Mouse (Mus musculus) heart, postnatal 36 days (tissue): ENCODE data around the gene Slc46a2. TPM values are rescaled to one million over a fixed set of nuclear protein-coding genes. Genes with fewer than 3 reads are reported as not detected.

Source experiments
- DNase-seq, 2 experiments: peaks; one replicate each; pipeline ENCODE4 v3.0.0; 2021 to 2022
- intact Hi-C: fragments of 180-260 bp; cut with DNase I; formaldehyde crosslinking; loops from one replicate; pipeline ENCODE4 v1.15.1; 2025
- total RNA-seq, 2 experiments: library from RNA; stranded (reverse); gene quantifications; 2 replicates each; pipeline ENCODE4 v1.2.3; 2021

Gene Slc46a2
- total RNA-seq = under 1 TPM in 1 of 2 experiments, not detected in 1; 0.16 TPM

GRCm38 (mm10) chr4:59914608-59915403 is at the start of gene Slc46a2:
TSS of gene Slc46a2 (minus strand) at chr4:59915056.
- intact Hi-C loops = no loop called here

GRCm38 (mm10) chr4:59963405-59964344 is 48.8 kb upstream of the Slc46a2 start, which contains the start of gene Mup6:
TSS of gene Mup6 (plus strand) at chr4:59964294.
- DNase-seq = no peak
- intact Hi-C loops = no loop called here

More at GRCm38 (mm10) chr4:59914608-59915403, at the start of gene Slc46a2:
- DNase-seq = no peak

- no peak for DNase-seq
- intact Hi-C loops = no loop called here
Observed at GRCm38 (mm10) chr4:59960610-59961009, 45.8 kb upstream of the Slc46a2 start, which contains the start of gene Mup4. TSS of gene Mup4 (minus strand) at chr4:59960710.

- intact Hi-C loops = no loop called here
- no peak for DNase-seq
Observed at GRCm38 (mm10) chr4:59937543-59937942, 22.7 kb upstream of the Slc46a2 start.

- no peak for DNase-seq
- intact Hi-C loops = no loop called here
Observed at GRCm38 (mm10) chr4:59932505-59933281, 17.8 kb upstream of the Slc46a2 start.

DNA sequence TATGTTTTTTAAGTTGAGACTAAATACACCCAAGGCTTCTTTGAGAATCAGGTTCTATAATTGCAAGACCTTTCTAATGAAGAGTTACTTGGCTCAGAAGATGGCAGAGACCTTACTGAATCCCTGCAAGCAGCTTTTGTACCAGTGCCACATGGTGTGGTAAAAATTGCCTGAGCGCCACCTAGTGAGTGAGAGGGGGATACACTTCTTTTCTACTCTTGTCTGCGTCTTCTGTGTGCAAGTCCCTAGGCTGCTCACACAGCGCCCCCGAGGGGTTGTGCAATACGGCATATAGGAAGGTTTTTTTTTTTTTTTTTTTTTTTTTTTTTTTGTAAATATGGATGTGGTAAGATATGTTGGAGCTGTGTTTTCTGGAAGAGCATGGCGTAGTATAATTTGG is 13.5 kb upstream of the Slc46a2 start:
- intact Hi-C loops = loop anchor here (1.0 kb wide), 1 partner anchor 140 kb away; no protein-coding TSS in a partner anchor
- peak; percentile 48 to 57 for DNase-seq

GRCm38 (mm10) chr4:59927666-59928065 is 12.8 kb upstream of the Slc46a2 start:
- intact Hi-C loops = loop anchor here (1.0 kb wide), 1 partner anchor 139 kb away; no protein-coding TSS in a partner anchor
- DNase-seq = no peak

DNA sequence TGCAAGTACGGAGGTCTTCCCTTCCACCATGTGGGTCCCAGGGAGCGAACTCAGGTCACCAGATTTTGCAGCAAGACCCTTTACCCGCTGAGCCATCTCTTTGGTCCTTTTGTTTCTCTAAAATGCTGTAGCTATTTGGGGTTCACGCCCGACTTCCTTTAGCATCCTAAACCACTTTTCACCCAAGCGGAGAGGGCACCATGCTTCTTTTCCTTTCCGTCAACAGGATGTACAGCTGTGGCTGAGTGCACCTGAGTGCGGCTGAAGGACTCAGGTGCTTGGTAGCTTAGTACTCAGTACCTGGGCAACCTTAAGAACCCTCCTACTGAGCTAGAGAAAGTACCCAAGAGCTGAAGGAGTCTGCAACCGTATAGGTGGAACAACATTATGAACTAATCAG is 10.2 kb upstream of the Slc46a2 start:
- intact Hi-C loops = no loop called here
- DNase-seq = no peak

- DNase-seq = no peak
- intact Hi-C loops = no loop called here
Observed at GRCm38 (mm10) chr4:59917966-59918365, 3.1 kb upstream of the Slc46a2 start.

DNA sequence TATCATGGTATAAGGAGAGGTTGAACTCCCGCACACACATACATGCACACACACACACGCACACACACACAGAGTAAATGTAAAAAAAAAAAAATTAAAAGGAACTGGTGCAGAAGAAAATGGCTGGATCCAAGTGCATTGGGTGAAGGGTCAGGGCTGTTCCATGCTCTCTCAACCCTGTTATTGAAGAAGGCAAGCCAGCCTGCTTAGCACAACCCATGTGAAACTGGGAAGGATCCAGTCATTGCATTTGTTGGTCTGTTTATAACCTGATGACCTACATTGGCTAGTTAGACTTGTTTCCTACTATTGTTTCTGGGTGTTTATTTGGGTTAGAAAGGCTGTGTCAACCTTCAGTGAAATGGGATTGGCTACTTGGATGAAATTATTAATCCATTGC is 6.1 kb downstream of the Slc46a2 start:
- DNase-seq = no peak
- intact Hi-C loops = no loop called here

GRCm38 (mm10) chr4:59907657-59908230 is 7.1 kb downstream of the Slc46a2 start:
- DNase-seq = no peak
- intact Hi-C loops = no loop called here

DNA sequence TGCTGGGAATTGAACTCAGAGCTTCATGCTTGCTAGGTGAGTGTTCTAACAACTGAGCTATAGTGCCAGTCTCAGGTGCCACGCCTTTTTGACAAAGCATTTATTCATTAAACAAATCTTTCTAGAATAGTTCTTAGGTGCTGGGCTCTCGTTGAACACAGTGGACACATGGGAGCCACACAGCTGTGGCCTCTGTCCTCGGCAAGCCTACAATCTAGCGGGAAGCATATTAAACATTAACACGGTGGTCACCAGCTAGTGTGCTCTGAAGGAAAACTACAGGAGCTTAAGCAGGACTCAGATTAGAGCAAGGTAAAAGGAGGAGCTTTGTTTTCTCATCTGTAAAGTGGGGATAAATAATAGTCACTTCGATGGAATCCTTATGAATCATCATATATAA is 7.8 kb downstream of the Slc46a2 start:
- DNase-seq = no peak
- intact Hi-C loops = no loop called here

- intact Hi-C loops = no loop called here
Observed at GRCm38 (mm10) chr4:59902547-59902946, 12.3 kb downstream of the Slc46a2 start.

GRCm38 (mm10) chr4:59901810-59902209 is 13.0 kb downstream of the Slc46a2 start:
- intact Hi-C loops = no loop called here

More at GRCm38 (mm10) chr4:59902547-59902946, 12.3 kb downstream of the Slc46a2 start:
- no peak for DNase-seq

GRCm38 (mm10) chr4:59898521-59898919 is 16.3 kb downstream of the Slc46a2 start:
- no peak for DNase-seq

More at GRCm38 (mm10) chr4:59901810-59902209, 13.0 kb downstream of the Slc46a2 start:
- DNase-seq = no peak

GRCm38 (mm10) chr4:59897814-59898520 is 16.9 kb downstream of the Slc46a2 start:
- intact Hi-C loops = no loop called here
- DNase-seq = no peak

More at GRCm38 (mm10) chr4:59898521-59898919, 16.3 kb downstream of the Slc46a2 start:
- intact Hi-C loops = no loop called here

DNA sequence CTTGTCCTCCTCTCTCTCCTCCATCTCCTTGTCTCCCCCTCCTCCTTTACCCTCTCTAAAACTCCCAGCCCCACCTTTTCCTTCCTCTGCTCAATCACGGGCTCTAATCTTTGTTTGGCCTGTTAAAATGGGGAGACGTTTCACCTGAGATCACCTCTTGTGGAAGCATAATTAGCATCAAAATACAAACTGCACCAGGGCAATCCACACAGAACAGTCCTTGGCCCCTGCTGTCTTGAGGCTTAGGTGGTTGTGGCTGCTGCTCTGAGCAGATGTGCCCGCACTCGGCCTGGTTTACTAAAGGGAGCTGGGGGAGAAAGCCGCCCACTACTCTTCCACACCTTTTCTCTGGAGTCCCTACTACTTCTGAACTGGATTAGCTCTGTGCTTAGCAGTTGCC is 18.9 kb downstream of the Slc46a2 start:
- DNase-seq = no peak
- intact Hi-C loops = no loop called here

DNA sequence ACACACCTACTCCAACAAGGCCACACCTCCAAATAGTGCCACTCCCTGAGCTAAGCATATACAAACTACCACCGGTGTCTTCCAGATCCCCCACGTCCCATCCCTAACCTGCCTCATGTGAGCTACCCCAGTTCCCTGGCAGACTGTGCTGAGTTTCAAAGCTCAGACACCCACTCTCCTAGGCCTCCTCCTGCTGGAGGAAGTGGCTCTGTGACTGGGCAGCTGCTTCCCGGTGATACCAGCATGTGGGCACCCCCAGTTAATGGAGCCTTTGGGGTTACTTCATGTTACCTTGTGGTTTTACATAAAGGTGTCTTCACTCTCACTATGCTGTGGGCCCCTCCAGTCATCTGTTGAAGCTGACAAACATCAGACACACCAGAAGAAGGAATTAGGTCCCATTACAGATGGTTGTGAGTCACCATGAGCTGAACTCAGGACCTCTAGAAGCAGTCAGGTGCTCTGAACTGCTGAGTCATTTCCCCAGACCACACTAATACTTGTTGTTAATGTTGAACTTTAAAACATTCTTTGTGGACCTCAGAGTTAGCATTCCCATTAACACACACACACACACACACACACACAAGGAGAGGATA is 19.8 kb downstream of the Slc46a2 start:
- DNase-seq = no peak
- intact Hi-C loops = no loop called here

DNA sequence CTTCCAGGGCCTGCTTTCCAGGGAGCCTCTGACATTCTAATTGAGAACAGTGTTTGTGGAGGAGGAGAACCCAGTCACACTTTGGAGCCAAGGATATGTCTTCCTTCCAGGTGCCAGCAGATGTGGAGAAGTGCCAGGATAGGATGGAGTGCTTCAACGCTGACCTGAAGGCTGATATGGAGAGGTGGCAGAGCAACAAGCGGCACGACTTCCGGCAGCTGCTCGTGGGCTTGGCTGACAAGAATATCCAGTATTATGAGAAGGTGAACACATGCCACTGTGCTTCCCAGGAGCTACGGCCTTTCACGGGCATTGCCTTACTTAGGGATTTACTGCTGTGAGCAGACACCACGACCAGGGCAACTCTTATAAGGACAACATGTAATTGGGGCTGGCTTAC is 20.4 kb downstream of the Slc46a2 start:
- no peak for DNase-seq
- intact Hi-C loops = no loop called here
